Mouse (Mus musculus) bone marrow macrophage, adult 2 months (primary cell): ENCODE results near the gene Olfr455. TPM values are rescaled to one million over a fixed set of nuclear protein-coding genes. Genes with fewer than 3 reads are reported as not detected.

Source experiments
- H3K27ac ChIP-seq: 2 replicates; pipeline ENCODE4 v1.5.1; 2012; ENCODE audit warnings: low read depth, low read length; ENCODE audit not compliant: insufficient read depth
- H3K4me1 ChIP-seq: 2 replicates; pipeline ENCODE4 v1.6.1; 2012; ENCODE audit warnings: low read length; ENCODE audit not compliant: control insufficient read depth, insufficient read depth
- H3K4me3 ChIP-seq: 2 replicates; pipeline ENCODE4 v1.5.1; 2012; ENCODE audit warnings: mild to moderate bottlenecking, low read length, moderate library complexity; ENCODE audit not compliant: insufficient read depth
- CTCF ChIP-seq: IDR thresholded peaks from 2 replicates; pipeline ENCODE4 v1.5.1; 2012; ENCODE audit warnings: low read depth, mild to moderate bottlenecking, low read length, moderate library complexity
- POLR2A ChIP-seq: IDR thresholded peaks from 2 replicates; pipeline ENCODE4 v1.6.1; 2012; ENCODE audit warnings: mild to moderate bottlenecking, low read depth, low read length, borderline replicate concordance
- polyA plus RNA-seq: library from polyadenylated mRNA; stranded (reverse); fragments of >200 nt; gene quantifications from 2 replicates; pipeline ENCODE4 v1.2.4, GENCODE M21; 2012; ENCODE audit not compliant: missing spikeins, insufficient read depth, insufficient read length

The Olfr455 gene
- polyA plus RNA-seq, 1 experiment, result not detected

- no peak for TF ChIP-seq POLR2A
- no peak for TF ChIP-seq CTCF
- H3K27ac ChIP-seq, result no peak overlapping the region
- no peak overlapping the region for H3K4me3 ChIP-seq
- no peaks in the 10 kb centered on the region for H3K4me1 ChIP-seq
Observed at GRCm38 (mm10) chr6:42489731-42490130, 57.7 kb downstream of the Olfr455 start.

- no peak within 1 kb of the TSS for H3K27ac ChIP-seq
- TF ChIP-seq POLR2A (no peak), CTCF (no peak)
- H3K4me3 ChIP-seq, result no peak within 1 kb of the TSS
- H3K4me1 ChIP-seq, result no peaks in the 10 kb centered on the region
Observed at GRCm38 (mm10) chr6:42487114-42487513, 60.3 kb downstream of the Olfr455 start, which contains the start of gene Olfr456. TSS of gene Olfr456 (minus strand) at chr6:42487214.

Other genes with a start within 250 kb of the Olfr455 start
- not detected in 2 replicates for gene Fam131b, start 222.9 kb downstream of the Olfr455 start, polyA plus RNA-seq
- 88.7 and 98.6 TPM in 2 replicates for gene Zyx, start 198.0 kb downstream of the Olfr455 start, polyA plus RNA-seq
- not detected in 2 replicates for gene Epha1, start 174.3 kb downstream of the Olfr455 start, polyA plus RNA-seq
- gene Tas2r143, start 147.3 kb downstream of the Olfr455 start, polyA plus RNA-seq, result not detected in 2 replicates
- gene Tas2r135, start 142.2 kb downstream of the Olfr455 start, polyA plus RNA-seq, result not detected in 2 replicates
- gene Tas2r126, start 113.1 kb downstream of the Olfr455 start, polyA plus RNA-seq, result not detected in 2 replicates
- not detected in 2 replicates for gene Olfr458, start 82.4 kb downstream of the Olfr455 start, polyA plus RNA-seq
- gene Olfr457, start 71.3 kb downstream of the Olfr455 start, polyA plus RNA-seq, result not detected in 2 replicates
- gene Olfr456, start 60.4 kb downstream of the Olfr455 start, polyA plus RNA-seq, result not detected in 2 replicates
- not detected in 2 replicates for gene Tcaf3, start 50.1 kb upstream of the Olfr455 start, polyA plus RNA-seq
- gene Tcaf2, start 97.7 kb upstream of the Olfr455 start, polyA plus RNA-seq, result not detected in 2 replicates
- gene Tcaf1, start 162.5 kb upstream of the Olfr455 start, polyA plus RNA-seq, result 1.4 and 1.8 TPM in 2 replicates
- gene Olfr453, start 191.8 kb upstream of the Olfr455 start, polyA plus RNA-seq, result not detected in 2 replicates
- not detected in 2 replicates for gene Olfr38, start 208.8 kb upstream of the Olfr455 start, polyA plus RNA-seq
- gene Olfr452, start 237.5 kb upstream of the Olfr455 start, polyA plus RNA-seq, result not detected in 2 replicates